Mouse (Mus musculus) testis, adult 2 months (tissue): ENCODE measurements around the gene Dennd1b. TPM values are rescaled to one million over a fixed set of nuclear protein-coding genes. Genes with fewer than 3 reads are reported as not detected.

Source experiments
- H3K27ac ChIP-seq: fragments of 200-500 bp; 2 replicates; pipeline ENCODE4 v1.5.1; 2012; ENCODE audit warnings: low read depth, low read length; ENCODE audit not compliant: control insufficient read depth, insufficient read depth
- H3K27me3 ChIP-seq: fragments of 200-500 bp; 2 replicates; pipeline ENCODE4 v1.6.1; 2012; ENCODE audit warnings: mild to moderate bottlenecking, low read length, moderate library complexity; ENCODE audit not compliant: control insufficient read depth, insufficient read depth
- H3K36me3 ChIP-seq: fragments of 200-500 bp; 2 replicates; pipeline ENCODE4 v1.6.1; 2012; ENCODE audit warnings: mild to moderate bottlenecking, low read length; ENCODE audit not compliant: control insufficient read depth, insufficient read depth
- H3K4me1 ChIP-seq: fragments of 200-500 bp; 2 replicates; pipeline ENCODE4 v1.6.1; 2012; ENCODE audit warnings: low read length; ENCODE audit not compliant: control insufficient read depth, insufficient read depth
- H3K4me3 ChIP-seq: fragments of 200-500 bp; 2 replicates; pipeline ENCODE4 v1.5.1; 2012; ENCODE audit warnings: low read depth, mild to moderate bottlenecking, low read length, moderate library complexity, mixed read lengths; ENCODE audit not compliant: control insufficient read depth
- CTCF ChIP-seq: fragments of 200-500 bp; IDR thresholded peaks from 2 replicates; pipeline ENCODE4 v1.5.1; 2012; ENCODE audit warnings: low read depth, mild to moderate bottlenecking, inconsistent platforms, low read length, moderate library complexity; ENCODE audit not compliant: control insufficient read depth, insufficient read depth, insufficient replicate concordance
- POLR2A ChIP-seq: fragments of 200-500 bp; IDR thresholded peaks from 2 replicates; pipeline ENCODE4 v1.6.1; 2012; ENCODE audit warnings: low read depth, mild to moderate bottlenecking, inconsistent platforms, low read length, moderate library complexity; ENCODE audit not compliant: control insufficient read depth
- polyA plus RNA-seq: library from polyadenylated mRNA; depleted of rRNA; stranded (reverse); fragments of >200 nt; gene quantifications from 2 replicates; pipeline ENCODE4 v1.2.3, GENCODE M21; 2012

Dennd1b gene
- polyA plus RNA-seq, 1 experiment: 5.8 TPM

GRCm38 (mm10) chr1:139080517-139081386 is 117.5 kb downstream of the Dennd1b start:
- TF ChIP-seq CTCF (no peak), POLR2A (no peak)
- H3K27me3 ChIP-seq: no peaks in the 10 kb centered on the region
- H3K4me1 ChIP-seq: no peaks in the 10 kb centered on the region
- no peak overlapping the region for H3K27ac ChIP-seq
- H3K4me3 ChIP-seq: no peak overlapping the region
- no peaks in the 10 kb centered on the region for H3K36me3 ChIP-seq

DNA sequence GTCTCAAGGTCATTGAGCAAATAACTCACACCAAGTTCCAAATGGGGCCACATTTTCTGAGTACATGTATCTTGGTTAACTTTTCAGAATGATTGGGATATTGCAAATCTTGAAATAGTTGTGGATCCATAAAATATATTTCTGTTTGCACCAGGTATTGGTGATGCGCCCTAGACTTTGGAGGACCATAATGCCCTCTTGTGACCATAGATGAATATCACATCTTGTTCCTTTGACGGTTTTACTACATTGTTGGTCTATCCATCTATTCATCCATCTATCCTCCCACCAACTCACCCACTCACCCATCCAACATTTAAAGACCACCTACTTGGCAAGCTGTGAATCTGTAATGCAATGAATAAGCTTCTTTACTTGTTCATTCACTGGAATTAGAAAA is 120.1 kb downstream of the Dennd1b start:
- Histone ChIP-seq H3K36me3 (no peaks in the 10 kb centered on the region), H3K27ac (no peak overlapping the region), H3K27me3 (no peaks in the 10 kb centered on the region), H3K4me1 (no peaks in the 10 kb centered on the region), H3K4me3 (no peak overlapping the region)
- TF ChIP-seq CTCF (no peak), POLR2A (no peak)

DNA sequence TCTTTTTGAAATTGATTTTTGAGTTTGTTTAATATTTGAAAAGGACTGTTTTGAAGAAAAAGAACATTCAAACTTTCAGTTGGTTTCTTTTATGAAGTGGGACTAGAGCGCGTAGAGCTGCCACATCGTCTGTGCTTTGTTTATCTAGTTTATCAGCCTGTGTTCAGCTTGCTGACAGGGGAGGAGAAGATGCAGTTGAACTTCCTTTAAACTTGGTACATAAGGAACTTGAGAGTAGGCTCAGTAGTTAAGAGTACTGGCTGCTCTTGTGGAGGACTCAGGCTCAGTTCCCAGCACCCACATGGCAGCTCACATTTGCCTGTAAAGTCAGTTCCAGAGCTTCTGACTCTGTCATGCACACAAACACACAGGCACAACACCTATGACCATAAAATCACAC is 124.3 kb downstream of the Dennd1b start:
- H3K27me3 ChIP-seq: no peaks in the 10 kb centered on the region
- H3K4me1 ChIP-seq: no peaks in the 10 kb centered on the region
- H3K4me3 ChIP-seq: no peak overlapping the region
- no peak overlapping the region for H3K27ac ChIP-seq
- no peak for TF ChIP-seq CTCF
- no peak for TF ChIP-seq POLR2A
- no peaks in the 10 kb centered on the region for H3K36me3 ChIP-seq

GRCm38 (mm10) chr1:139090744-139091143 is 127.5 kb downstream of the Dennd1b start:
- TF ChIP-seq POLR2A (no peak), CTCF (no peak)

GRCm38 (mm10) chr1:139091701-139092100 is 128.5 kb downstream of the Dennd1b start:
- no peak overlapping the region for H3K4me3 ChIP-seq
- H3K27me3 ChIP-seq: no peaks in the 10 kb centered on the region
- no peak overlapping the region for H3K27ac ChIP-seq
- H3K4me1 ChIP-seq: no peaks in the 10 kb centered on the region
- no peaks in the 10 kb centered on the region for H3K36me3 ChIP-seq
- TF ChIP-seq POLR2A (no peak), CTCF (no peak)

More at GRCm38 (mm10) chr1:139090744-139091143, 127.5 kb downstream of the Dennd1b start:
- Histone ChIP-seq H3K27me3 (no peaks in the 10 kb centered on the region), H3K36me3 (no peaks in the 10 kb centered on the region), H3K4me1 (no peaks in the 10 kb centered on the region), H3K4me3 (no peak overlapping the region), H3K27ac (no peak overlapping the region)

DNA sequence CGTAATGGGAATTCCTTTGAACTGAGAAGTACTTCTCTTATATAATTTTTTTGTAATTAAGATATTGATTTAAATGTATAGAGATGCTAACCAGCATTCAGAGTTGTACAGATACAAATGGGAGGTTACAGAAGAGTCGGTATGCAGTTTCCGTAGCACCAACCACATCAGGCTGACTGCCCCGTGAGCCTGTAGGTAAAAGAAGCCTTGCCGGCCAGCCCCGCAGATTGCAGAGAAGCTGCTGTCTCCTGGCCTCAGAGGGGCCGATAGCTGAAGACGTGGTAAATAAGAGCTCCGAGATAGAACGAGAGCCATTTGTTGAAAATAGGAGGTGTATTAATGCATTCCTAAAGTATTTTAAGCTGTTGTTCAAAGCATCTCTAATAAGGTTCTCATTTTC is 128.9 kb downstream of the Dennd1b start:
- no peaks in the 10 kb centered on the region for H3K4me1 ChIP-seq
- H3K27ac ChIP-seq: no peak overlapping the region
- no peak overlapping the region for H3K4me3 ChIP-seq
- H3K36me3 ChIP-seq: no peaks in the 10 kb centered on the region
- H3K27me3 ChIP-seq: no peaks in the 10 kb centered on the region
- TF ChIP-seq POLR2A: no peak
- TF ChIP-seq CTCF: no peak

- H3K27ac ChIP-seq: no peak overlapping the region
- H3K27me3 ChIP-seq: no peaks in the 10 kb centered on the region
- no peak overlapping the region for H3K4me3 ChIP-seq
- no peaks in the 10 kb centered on the region for H3K36me3 ChIP-seq
- no peaks in the 10 kb centered on the region for H3K4me1 ChIP-seq
- TF ChIP-seq CTCF (no peak), POLR2A (no peak)
Measured at GRCm38 (mm10) chr1:139092722-139093121, 129.5 kb downstream of the Dennd1b start.
